Comparison of ENCODE assay signal across 8 mouse cellular contexts in the genomic region with DNA sequence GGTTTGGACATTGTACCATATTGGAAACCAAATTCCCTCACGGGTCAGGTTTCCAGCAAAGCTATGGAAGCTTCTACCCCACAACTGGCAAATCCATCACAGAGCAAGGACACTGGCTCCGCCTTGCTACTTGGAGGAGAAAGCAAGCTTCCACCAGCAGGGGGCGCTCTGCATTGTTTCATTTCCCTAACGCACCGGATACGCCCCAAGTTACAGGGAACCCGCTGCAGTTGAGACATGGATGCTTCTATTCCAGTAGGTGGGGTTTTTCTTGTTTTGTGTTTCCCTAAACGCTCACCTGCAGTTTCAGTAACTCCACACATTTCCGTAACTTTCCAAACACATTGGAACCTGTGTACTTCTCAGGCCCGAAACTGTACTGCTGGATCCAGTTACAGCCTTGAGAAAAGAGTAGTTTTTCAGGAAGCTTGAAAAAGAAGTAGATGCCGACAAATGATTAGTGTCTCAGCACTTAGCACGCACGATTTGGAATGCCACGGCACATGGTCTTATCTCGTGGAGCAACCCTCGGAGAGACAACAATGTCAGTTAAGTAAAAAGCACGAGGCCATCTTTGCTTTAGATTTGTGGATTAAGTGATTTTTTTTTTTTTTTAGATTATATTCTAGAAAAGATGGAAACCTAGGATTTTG. TPM values are rescaled to one million over a fixed set of nuclear protein-coding genes. Genes with fewer than 3 reads are reported as not detected.
DNase-seq lines count a peak whose midpoint lies in the region; ATAC-seq and TF ChIP-seq lines count a peak whose summit lies in the region.

No protein-coding gene starts in this region.

- H3K9me3 ChIP-seq in MEL (replicated peaks; ENCODE audit: insufficient read depth, low read length): no peaks in the 10 kb centered on the region
- H3K9me3 ChIP-seq in forebrain, embryonic 15.5 days: 0 out of 2 replicates have a peak, but pooled peaks cover 3% of the 10 kb centered on the region
- H3K9me3 ChIP-seq in lung, embryonic 16.5 days (ENCODE audit: control insufficient read depth, low read length): no peaks in the 10 kb centered on the region

- TF ChIP-seq RAD21 in MEL (IDR thresholded peaks at IDR 0.05; ENCODE audit: low read depth, low read length): peak; percentile 86

- no peaks in the 10 kb centered on the region for H3K79me2 ChIP-seq in MEL (ENCODE audit: control insufficient read depth, insufficient read depth, low read length, poor library complexity)

- peaks cover 2 to 3% of the 10 kb centered on the region in 2 experiments; a peak in 2 of 4 replicates for H3K4me1 ChIP-seq in MEL (ENCODE audit: control insufficient read depth in 1 of 2, insufficient read depth in 2 of 2, low read length in 2 of 2)
- H3K4me1 ChIP-seq in forebrain, embryonic 15.5 days: no peaks in the 10 kb centered on the region
- no peaks in the 10 kb centered on the region for H3K4me1 ChIP-seq in lung, embryonic 16.5 days (replicated peaks; ENCODE audit: control insufficient read depth, insufficient read depth, low read length)

- no peak overlapping the region for H3K27ac ChIP-seq in MEL (ENCODE audit: control insufficient read depth, low read depth, low read length)
- no peak overlapping the region for H3K27ac ChIP-seq in forebrain, embryonic 15.5 days (replicated peaks)
- no peak overlapping the region for H3K27ac ChIP-seq in layer of hippocampus, adult 2 months
- no peak overlapping the region for H3K27ac ChIP-seq in lung, embryonic 16.5 days (ENCODE audit: low read length)

- H3K9ac ChIP-seq in MEL (ENCODE audit: control insufficient read depth, low read depth, low read length, poor library complexity, severe bottlenecking): peak overlapping the region; percentile 58
- no peak overlapping the region for H3K9ac ChIP-seq in forebrain, embryonic 15.5 days (replicated peaks)
- H3K9ac ChIP-seq in lung, embryonic 16.5 days (ENCODE audit: low read length): no peak overlapping the region

- H3K4me3 ChIP-seq in MEL (ENCODE audit: control insufficient read depth in 1 of 2, insufficient read depth in 1 of 2, low read depth in 2 of 2, low read length in 2 of 2): peak overlapping the region; percentile 48 to 60
- no peak overlapping the region for H3K4me3 ChIP-seq in forebrain, embryonic 15.5 days
- H3K4me3 ChIP-seq in layer of hippocampus, adult 2 months: no peak overlapping the region
- H3K4me3 ChIP-seq in lung, embryonic 16.5 days (ENCODE audit: low read length): no peak overlapping the region

- TF ChIP-seq POLR2A in MEL (IDR thresholded peaks at IDR 0.05; ENCODE audit: control insufficient read depth in 1 of 2, insufficient read depth in 1 of 2, low read depth in 1 of 2, low read length in 2 of 2, poor library complexity in 1 of 2): no peak

- ATAC-seq in forebrain, embryonic 15.5 days (replicated peaks): peak; percentile 66
- ATAC-seq in hematopoietic stem cell, adult 5-6 weeks (replicated peaks in 1 of 2; ENCODE audit: insufficient read depth in 1 of 2, low FRiP score in 2 of 2, low TSS enrichment in 1 of 2, low read depth in 1 of 2, poor library complexity in 2 of 2, severe bottlenecking in 2 of 2): peak; percentile 82 to 88
- ATAC-seq in lung, embryonic 16.5 days (ENCODE audit: low read depth): peak; percentile 76

- no peak overlapping the region for H3K4me2 ChIP-seq in forebrain, embryonic 15.5 days (replicated peaks)
- no peak overlapping the region for H3K4me2 ChIP-seq in lung, embryonic 16.5 days (ENCODE audit: low read depth, low read length)

- TF ChIP-seq CTCF in MEL (IDR thresholded peaks at IDR 0.05 in 2 of 3, conservative IDR thresholded peaks at IDR 0.05 in 1 of 3; ENCODE audit: control insufficient read depth in 1 of 3, insufficient read depth in 1 of 3, low read depth in 2 of 3, low read length in 3 of 3, poor library complexity in 1 of 3, severe bottlenecking in 1 of 3): peak; percentile 89 to 99 (median 98)
- TF ChIP-seq CTCF in layer of hippocampus, adult 2 months (conservative IDR thresholded peaks at IDR 0.05): peak; percentile 96

- H3K27me3 ChIP-seq in MEL (ENCODE audit: control insufficient read depth in 1 of 2, insufficient read depth in 2 of 2, low read length in 2 of 2): no peaks in the 10 kb centered on the region
- no peaks in the 10 kb centered on the region for H3K27me3 ChIP-seq in forebrain, embryonic 15.5 days
- no peaks in the 10 kb centered on the region for H3K27me3 ChIP-seq in lung, embryonic 16.5 days (ENCODE audit: control insufficient read depth, insufficient read depth, low read depth, low read length)

- WGBS in forebrain, embryonic 15.5 days: 40% methylated on average over 17 of the region's 17 CpGs
- 33% methylated on average over 17 of the region's 17 CpGs for WGBS in lung, embryonic 16.5 days

- peak; percentile 94 for DNase-seq in MEL (ENCODE audit: low read depth, low spot score)
- DNase-seq in cerebellum, adult 11 months: peak; percentile 77
- DNase-seq in layer of hippocampus, adult 2 months (ENCODE audit: low spot score in 2 of 2): peak; percentile 87 to 95
- peak; percentile 89 for DNase-seq in ovary, postnatal 14 days (ENCODE audit: low spot score)
- peak; percentile 82 to 93 for DNase-seq in thymus, postnatal 10 days (ENCODE audit: low spot score in 2 of 2)

- TF ChIP-seq EP300 in MEL (IDR thresholded peaks at IDR 0.05; ENCODE audit: low read depth in 1 of 2, low read length in 2 of 2): 0 out of 4 replicates have a peak, but pooled peaks have one; percentile 20 to 32

- peaks cover 0 to 2% of the 10 kb centered on the region in 2 experiments; a peak in 1 of 4 replicates for H3K36me3 ChIP-seq in MEL (ENCODE audit: control insufficient read depth in 1 of 2, insufficient read depth in 2 of 2, low read length in 2 of 2)
- no peaks in the 10 kb centered on the region; the same call in 1 of the 2 replicates for H3K36me3 ChIP-seq in forebrain, embryonic 15.5 days
- no peaks in the 10 kb centered on the region; the same call in none of the 2 replicates for H3K36me3 ChIP-seq in lung, embryonic 16.5 days (ENCODE audit: control insufficient read depth, insufficient read depth, low read length)

TF ChIP-seq in MEL, 35 proteins besides CTCF, POLR2A, EP300 and RAD21 (continues in another document):
- TF ChIP-seq ELF1 (IDR thresholded peaks at IDR 0.05; ENCODE audit: low read depth, low read length) (0 out of 2 replicates have a peak, but pooled peaks have one; percentile 41), NRF1 (IDR thresholded peaks at IDR 0.05; ENCODE audit: insufficient read depth, low read depth, low read length, poor library complexity, severe bottlenecking) (no peak), GATA1 (IDR thresholded peaks at IDR 0.05; ENCODE audit: low read depth, low read length) (peak; percentile 33), ZKSCAN1 (IDR thresholded peaks at IDR 0.05; ENCODE audit: low read depth, low read length) (no peak), TAL1 (IDR thresholded peaks at IDR 0.05; ENCODE audit: low read length) (no peak), MEF2A (IDR thresholded peaks at IDR 0.05; ENCODE audit: extremely low read depth, insufficient replicate concordance, low read depth, low read length, poor library complexity, severe bottlenecking) (no peak), TCF12 (IDR thresholded peaks at IDR 0.05; ENCODE audit: low read depth, low read length) (no peak), NELFE (IDR thresholded peaks at IDR 0.05; ENCODE audit: low read depth, low read length) (no peak), UBTF (IDR thresholded peaks at IDR 0.05; ENCODE audit: borderline replicate concordance, insufficient read depth, low read depth, low read length) (no peak), KAT2A (conservative IDR thresholded peaks at IDR 0.05; ENCODE audit: low read depth, low read length) (no peak), MAFK (IDR thresholded peaks at IDR 0.05; ENCODE audit: borderline replicate concordance, low read depth, low read length) (no peak), E2F4 (IDR thresholded peaks at IDR 0.05; ENCODE audit: borderline replicate concordance, low read depth, low read length) (no peak), ZC3H11A (IDR thresholded peaks at IDR 0.05; ENCODE audit: low read depth, low read length) (peak; percentile 90), USF1 (IDR thresholded peaks at IDR 0.05; ENCODE audit: low read depth, low read length) (no peak), MYB (IDR thresholded peaks at IDR 0.05; ENCODE audit: low read depth, low read length) (no peak), BHLHE40 (IDR thresholded peaks at IDR 0.05; ENCODE audit: borderline replicate concordance, low read depth, low read length) (peak; percentile 32), TBP (IDR thresholded peaks at IDR 0.05; ENCODE audit: low read depth, low read length) (0 out of 2 replicates have a peak, but pooled peaks have one; percentile 40), CHD2 (IDR thresholded peaks at IDR 0.05; ENCODE audit: low read length) (no peak), ETS1 (IDR thresholded peaks at IDR 0.05; ENCODE audit: low read depth, low read length) (no peak), USF2 (IDR thresholded peaks at IDR 0.05; ENCODE audit: borderline replicate concordance in 1 of 2, insufficient read depth in 1 of 2, low read depth in 1 of 2, low read length in 2 of 2) (no peak), JUND (IDR thresholded peaks at IDR 0.05; ENCODE audit: low read depth, low read length) (0 out of 2 replicates have a peak, but pooled peaks have one; percentile 53), RCOR1 (IDR thresholded peaks at IDR 0.05; ENCODE audit: low read depth, low read length) (peak; percentile 59), MXI1 (IDR thresholded peaks at IDR 0.05; ENCODE audit: low read depth, low read length) (peak; percentile 58), CHD1 (IDR thresholded peaks at IDR 0.05; ENCODE audit: low read depth, low read length) (no peak)

RNA-seq across cellular contexts. Expression of gene Otulinl, which starts 21.7 kb away (rescaled TPM):
- 0.42 and 0.50 TPM in 2 replicates for total RNA-seq in MEL (2012; rRNA removed)
- polyA plus RNA-seq in MEL (2012; ENCODE audit: insufficient read depth in 1 of 2, insufficient read length in 2 of 2, low read depth in 1 of 2, low replicate concordance in 2 of 2, missing spikeins in 1 of 2): under 1 TPM in 1 of 2 experiments, not detected in 1; 0.14 TPM
- polyA plus RNA-seq in forebrain, embryonic 15.5 days (2015; fragmentation: Nextera tagmentation; extraction: Ambion mirVana): 10.2 and 12.5 TPM in 2 replicates
- total RNA-seq in hematopoietic stem cell, adult 5-6 weeks (2017): 22.3 and 38.6 TPM in 2 replicates
- 10 to 100 TPM; 27.6 to 31.8 TPM for total RNA-seq in layer of hippocampus, adult 2 months (2021)
- polyA plus RNA-seq in lung, embryonic 16.5 days (2015; fragmentation: Nextera tagmentation; extraction: Ambion mirVana): 27.5 and 34.8 TPM in 2 replicates

RNA-seq across cellular contexts. Expression of gene Otulin, which starts 29.2 kb away (rescaled TPM):
- 64.2 and 65.5 TPM in 2 replicates for total RNA-seq in MEL (2012; rRNA removed)
- 10 to 100 TPM in 1 of 2 experiments, not detected in 1; 70.6 TPM for polyA plus RNA-seq in MEL (2012; ENCODE audit: insufficient read depth in 1 of 2, insufficient read length in 2 of 2, low read depth in 1 of 2, low replicate concordance in 2 of 2, missing spikeins in 1 of 2)
- polyA plus RNA-seq in forebrain, embryonic 15.5 days (2015; fragmentation: Nextera tagmentation; extraction: Ambion mirVana): 28.6 and 30.7 TPM in 2 replicates
- total RNA-seq in hematopoietic stem cell, adult 5-6 weeks (2017): 35.3 and 48.0 TPM in 2 replicates
- 10 to 100 TPM; 19.4 to 23.1 TPM for total RNA-seq in layer of hippocampus, adult 2 months (2021)
- 13.0 and 22.4 TPM in 2 replicates for polyA plus RNA-seq in lung, embryonic 16.5 days (2015; fragmentation: Nextera tagmentation; extraction: Ambion mirVana)

Comparison
In these comparisons a context has a peak if more than half of its experiments do, and no peak if none do; other contexts are left out.
1. H3K4me3 ChIP-seq: peak in MEL (2 of 2); none in forebrain, embryonic 15.5 days (single experiment), layer of hippocampus, adult 2 months (single experiment) and lung, embryonic 16.5 days (single experiment).
2. RNA of gene Otulinl, which starts 21.7 kb away (total RNA-seq): 27.6 to 31.8 TPM in layer of hippocampus, adult 2 months and 22.3 to 38.6 TPM in hematopoietic stem cell, adult 5-6 weeks; 0.42 to 0.50 TPM in MEL; every median in the first group is over 10 times any median in the second.
3. Peak in every context shown above with its lines, with median percentiles within 50 percentile points of each other: DNase-seq and ATAC-seq.